ENCODE assay signal across 1 mouse cellular context in genomic region chr8:72273807-72274206, GRCm38 (mm10).
A peak's percentile ranks its signal among the peaks of the same experiment; 100 is the strongest.
TF ChIP-seq lines count a peak whose summit lies in the region.

No protein-coding gene starts in this region.

TF ChIP-seq in CH12.LX, 34 proteins besides CTCF, POLR2A, EP300 and RAD21 (continued from another document):
- TF ChIP-seq NELFE (IDR thresholded peaks at IDR 0.05; ENCODE audit: low read depth, low read length) = no peak
- TF ChIP-seq ZNF384 (IDR thresholded peaks at IDR 0.05; ENCODE audit: low read depth, low read length) = 0 out of 2 replicates have a peak, but pooled peaks have one; percentile 8
- TF ChIP-seq MAX (IDR thresholded peaks at IDR 0.05; ENCODE audit: low read length) = no peak
- no peak for TF ChIP-seq USF1 (IDR thresholded peaks at IDR 0.05; ENCODE audit: low read depth, low read length)
- peak; percentile 40 for TF ChIP-seq ELF1 (IDR thresholded peaks at IDR 0.05; ENCODE audit: low read depth, low read length)
- peak; percentile 44; the same call in 1 of the 2 replicates for TF ChIP-seq RCOR1 (conservative IDR thresholded peaks at IDR 0.05; ENCODE audit: low read depth, low read length)
- TF ChIP-seq ZMIZ1 (IDR thresholded peaks at IDR 0.05; ENCODE audit: low read depth, low read length) = no peak
- no peak for TF ChIP-seq PAX5 (IDR thresholded peaks at IDR 0.05; ENCODE audit: low read length)
- peak; percentile 62 for TF ChIP-seq SIN3A (IDR thresholded peaks at IDR 0.05; ENCODE audit: low read length)
- no peak; the same call in 1 of the 2 replicates for TF ChIP-seq MAZ (IDR thresholded peaks at IDR 0.05; ENCODE audit: low read depth, low read length)
- TF ChIP-seq GABPA (IDR thresholded peaks at IDR 0.05; ENCODE audit: insufficient replicate concordance, low read depth, low read length) = no peak
- 0 out of 2 replicates have a peak, but pooled peaks have one; percentile 14 for TF ChIP-seq JUN (IDR thresholded peaks at IDR 0.05; ENCODE audit: insufficient read depth, low read depth, low read length)
- TF ChIP-seq HCFC1 (IDR thresholded peaks at IDR 0.05; ENCODE audit: low read depth, low read length) = no peak
- TF ChIP-seq ZKSCAN1 (IDR thresholded peaks at IDR 0.05; ENCODE audit: borderline replicate concordance, low read depth, low read length) = no peak
- peak; percentile 78; the same call in 1 of the 2 replicates for TF ChIP-seq MEF2A (IDR thresholded peaks at IDR 0.05; ENCODE audit: borderline replicate concordance, low read depth, low read length)
- TF ChIP-seq ZC3H11A (IDR thresholded peaks at IDR 0.05; ENCODE audit: low read depth, low read length) = no peak
- no peak for TF ChIP-seq E2F4 (IDR thresholded peaks at IDR 0.05; ENCODE audit: insufficient replicate concordance, low read depth, low read length)
- no peak for TF ChIP-seq JUND (conservative IDR thresholded peaks at IDR 0.05; ENCODE audit: low read depth, low read length)
- TF ChIP-seq TBP (conservative IDR thresholded peaks at IDR 0.05; ENCODE audit: low read depth, low read length) = no peak
- TF ChIP-seq NRF1 (IDR thresholded peaks at IDR 0.05; ENCODE audit: low read depth, low read length) = no peak
- TF ChIP-seq BHLHE40 (IDR thresholded peaks at IDR 0.05; ENCODE audit: low read depth, low read length) = peak; percentile 40; the same call in 1 of the 2 replicates
- TF ChIP-seq UBTF (IDR thresholded peaks at IDR 0.05; ENCODE audit: low read depth, low read length) = no peak
- TF ChIP-seq ETS1 (conservative IDR thresholded peaks at IDR 0.05; ENCODE audit: low read depth, low read length) = peak; percentile 69
- TF ChIP-seq SMC3 (IDR thresholded peaks at IDR 0.05; ENCODE audit: low read depth, low read length) = peak; percentile 1; the same call in 1 of the 2 replicates
- no peak for TF ChIP-seq KAT2A (IDR thresholded peaks at IDR 0.05; ENCODE audit: insufficient replicate concordance, low read length)
- TF ChIP-seq MAFK (IDR thresholded peaks at IDR 0.05; ENCODE audit: insufficient replicate concordance, low read length) = peak; percentile 9; the same call in 1 of the 2 replicates
- no peak for TF ChIP-seq USF2 (conservative IDR thresholded peaks at IDR 0.05; ENCODE audit: low read depth, low read length)
- no peak for TF ChIP-seq CHD1 (IDR thresholded peaks at IDR 0.05; ENCODE audit: low read depth, low read length)
- TF ChIP-seq CHD2 (IDR thresholded peaks at IDR 0.05; ENCODE audit: low read length) = no peak; the same call in 1 of the 2 replicates
